24 mouse cellular contexts compared by ENCODE assay signal in genomic region chr2:138099777-138100176, GRCm38 (mm10).
DNase-seq lines count a peak whose midpoint lies in the region; ATAC-seq and TF ChIP-seq lines count a peak whose summit lies in the region.
"Had no signal": no experiment of that assay in that cellular context is flagged by ENCODE, and none has a peak within 500 bp of the region (broad histone marks: within the 10 kb centered on the region; RNA-seq: fewer than 3 reads in every experiment).

No protein-coding gene starts in this region.

- H3K36me3 ChIP-seq in liver, adult 2 months (ENCODE audit: control insufficient read depth, insufficient read depth, low read length): no peaks in the 10 kb centered on the region
- H3K36me3 ChIP-seq in midbrain, embryonic 15.5 days (replicated peaks): no peaks in the 10 kb centered on the region
- H3K36me3 ChIP-seq: forebrain, embryonic 15.5 days; hindbrain, embryonic 10.5 days; midbrain, embryonic 10.5 days; neural tube, embryonic 13.5 days had no signal

- no peaks in the 10 kb centered on the region for H3K27me3 ChIP-seq in liver, adult 2 months (ENCODE audit: control insufficient read depth, insufficient read depth, low read length)
- H3K27me3 ChIP-seq in midbrain, embryonic 15.5 days (replicated peaks): no peaks in the 10 kb centered on the region
- H3K27me3 ChIP-seq: CH12.LX; forebrain, embryonic 15.5 days; neural tube, embryonic 13.5 days had no signal

- H3K27ac ChIP-seq in liver, adult 2 months (replicated peaks; ENCODE audit: insufficient read depth, low read depth, low read length): no peak overlapping the region
- H3K27ac ChIP-seq in midbrain, embryonic 15.5 days: no peak overlapping the region
- H3K27ac ChIP-seq: forebrain, embryonic 15.5 days; hindbrain, embryonic 10.5 days; liver, embryonic 14.5 days; midbrain, embryonic 10.5 days; neural tube, embryonic 13.5 days had no signal

- no peak overlapping the region for H3K4me3 ChIP-seq in liver, adult 2 months (ENCODE audit: insufficient read depth, low read depth, low read length)
- no peak overlapping the region for H3K4me3 ChIP-seq in midbrain, embryonic 15.5 days
- H3K4me3 ChIP-seq: erythroblast, embryonic 14.5 days; forebrain, embryonic 15.5 days; hindbrain, embryonic 10.5 days; midbrain, embryonic 10.5 days; neural tube, embryonic 13.5 days had no signal

- H3K9me3 ChIP-seq in midbrain, embryonic 15.5 days: no peaks in the 10 kb centered on the region
- H3K9me3 ChIP-seq: forebrain, embryonic 15.5 days; hindbrain, embryonic 10.5 days; midbrain, embryonic 10.5 days; neural tube, embryonic 13.5 days had no signal

- no peak overlapping the region for H3K4me2 ChIP-seq in midbrain, embryonic 15.5 days
- H3K4me2 ChIP-seq: forebrain, embryonic 15.5 days; neural tube, embryonic 13.5 days had no signal

- TF ChIP-seq POLR2A in liver, adult 2 months (IDR thresholded peaks at IDR 0.05; ENCODE audit: extremely low read depth, insufficient read depth, low read length): no peak

- TF ChIP-seq CTCF in liver, adult 2 months (IDR thresholded peaks at IDR 0.05; ENCODE audit: low read depth, low read length): no peak

- ATAC-seq in frontal cortex, adult (ENCODE audit: low TSS enrichment): peak; percentile 90
- no peak for ATAC-seq in midbrain, embryonic 15.5 days (replicated peaks)
- ATAC-seq: forebrain, embryonic 15.5 days had no signal

- WGBS in liver, adult 2 months: 73% methylated on average over 2 of the region's 2 CpGs
- 92% methylated on average over 2 of the region's 2 CpGs for WGBS in midbrain, embryonic 15.5 days

- no peak for DNase-seq in frontal cortex, postnatal 10 days (ENCODE audit: low spot score in 2 of 2)
- peak; percentile 18 for DNase-seq in liver, adult 2 months (ENCODE audit: extremely low read depth, low read depth, low spot score)
- DNase-seq in liver: no peak
- peak; percentile 12 for DNase-seq in urinary bladder, postnatal 14 days (ENCODE audit: low spot score)
- DNase-seq in urinary bladder, adult 2 months (ENCODE audit: low spot score): no peak
- no peak for DNase-seq in thymus, adult 18-20 months
- DNase-seq: adrenal gland, adult 2 months; cerebellum, adult 11 months; cerebellum, postnatal 36 days; gastrocnemius, postnatal 14 days; kidney, adult 18-20 months; kidney, postnatal 10 days; layer of hippocampus, postnatal 36 days; lung, postnatal 4 days; spleen, adult 18-20 months had no signal

- no peaks in the 10 kb centered on the region for H3K79me2 ChIP-seq in liver, adult 2 months (ENCODE audit: control insufficient read depth, insufficient read depth, low read length)

- no peak overlapping the region for H3K9ac ChIP-seq in liver, adult 2 months (ENCODE audit: low read depth, low read length)
- H3K9ac ChIP-seq in midbrain, embryonic 15.5 days: no peak overlapping the region
- H3K9ac ChIP-seq: forebrain, embryonic 15.5 days; liver, embryonic 14.5 days; neural tube, embryonic 13.5 days had no signal

- H3K4me1 ChIP-seq in liver, adult 2 months (ENCODE audit: control insufficient read depth, insufficient read depth, low read length): no peaks in the 10 kb centered on the region
- no peaks in the 10 kb centered on the region for H3K4me1 ChIP-seq in midbrain, embryonic 15.5 days
- H3K4me1 ChIP-seq: forebrain, embryonic 15.5 days; hindbrain, embryonic 10.5 days; midbrain, embryonic 10.5 days; neural tube, embryonic 13.5 days had no signal

Comparison
In these comparisons a context has a peak if more than half of its experiments do, and no peak if none do; other contexts are left out.
1. DNase-seq: peak in liver, adult 2 months (single experiment) and urinary bladder, postnatal 14 days (single experiment); none in frontal cortex, postnatal 10 days (0 of 2), liver (single experiment), urinary bladder, adult 2 months (single experiment) and thymus, adult 18-20 months (0 of 2).